Mouse (Mus musculus) limb, embryonic 12.5 days (tissue): ENCODE measurements at regions not wholly inside any gene's neighbourhood (a gene's known extent, or its start where the extent isn't known, plus 50 kb on each side); places are given as distances from the start of the nearest gene placed in this dataset.
"Not testable (repeated sequence)": the region's sequence is repeated elsewhere in the genome, so short reads cannot be mapped to it uniquely, and the experiment has no call there.

ENCODE experiments used
- ATAC-seq: fragments of 200-750 bp; cut with Nextera tagmentation; 2 replicates; pipeline ENCODE4 v1.8.0; 2017; ENCODE audit warnings: low read depth, moderate TSS enrichment; ENCODE audit not compliant: insufficient number of reproducible peaks, insufficient read depth, low FRiP score, low TSS enrichment
- H3K27ac ChIP-seq: fragments of 300-500 bp; sonication (generic); 2 replicates; pipeline ENCODE4 v1.5.1; 2016; ENCODE audit warnings: mild to moderate bottlenecking, moderate library complexity
- H3K27me3 ChIP-seq: fragments of 300-500 bp; sonication (generic); 2 replicates; pipeline ENCODE4 v1.6.1; 2016; ENCODE audit warnings: mild to moderate bottlenecking, moderate library complexity
- H3K36me3 ChIP-seq: fragments of 300-500 bp; sonication (generic); 2 replicates; pipeline ENCODE4 v1.6.1; 2016; ENCODE audit warnings: mild to moderate bottlenecking, moderate library complexity
- H3K4me1 ChIP-seq: fragments of 300-500 bp; sonication (generic); replicated peaks from 2 replicates; pipeline ENCODE4 v1.6.1; 2016
- H3K4me2 ChIP-seq: fragments of 300-500 bp; sonication (generic); 2 replicates; pipeline ENCODE4 v1.6.1; 2016; ENCODE audit warnings: mild to moderate bottlenecking, moderate library complexity
- H3K4me3 ChIP-seq: fragments of 300-500 bp; sonication (generic); replicated peaks from 2 replicates; pipeline ENCODE4 v1.5.1; 2016; ENCODE audit warnings: mild to moderate bottlenecking
- H3K9ac ChIP-seq: fragments of 300-500 bp; sonication (generic); replicated peaks from 2 replicates; pipeline ENCODE4 v1.6.1; 2016; ENCODE audit warnings: mild to moderate bottlenecking, moderate library complexity
- H3K9me3 ChIP-seq: fragments of 300-500 bp; sonication (generic); 2 replicates; pipeline ENCODE4 v1.6.1; 2016; ENCODE audit warnings: mild to moderate bottlenecking, moderate library complexity
- WGBS: fragments of 180-500 bp; shearing (Covaris S2); methylation state at CpG from one replicate; pipeline ENCODE4 v1.1.7; 2016; 5-methylcytosine and 5-hydroxymethylcytosine counted together

- H3K4me1 ChIP-seq, H3K9ac ChIP-seq, ATAC-seq, H3K36me3 ChIP-seq, H3K9me3 ChIP-seq, H3K27ac ChIP-seq, H3K4me2 ChIP-seq, H3K4me3 ChIP-seq, H3K27me3 ChIP-seq: not testable (repeated sequence)
- 89% methylated on average over 1 of the region's 1 CpGs for WGBS
Measured at GRCm38 (mm10) chr1:137214328-137214727, 254.1 kb upstream of the Nr5a2 start.

- Histone ChIP-seq H3K27me3 (no peaks in the 10 kb centered on the region), H3K4me2 (no peak overlapping the region), H3K9ac (no peak overlapping the region), H3K4me1 (peaks cover 5% of the 10 kb centered on the region), H3K27ac (no peak overlapping the region), H3K36me3 (no peaks in the 10 kb centered on the region), H3K9me3 (no peaks in the 10 kb centered on the region), H3K4me3 (no peak overlapping the region)
- WGBS, result 79% methylated on average over 5 of the region's 5 CpGs
- no peak for ATAC-seq
Measured at GRCm38 (mm10) chr1:137213717-137214116, 253.5 kb upstream of the Nr5a2 start.

GRCm38 (mm10) chr1:137212856-137213255, 252.6 kb upstream of the Nr5a2 start:
- H3K4me3 ChIP-seq, result no peak overlapping the region
- H3K27me3 ChIP-seq, result no peaks in the 10 kb centered on the region
- no peaks in the 10 kb centered on the region for H3K9me3 ChIP-seq
- H3K4me1 ChIP-seq, result no peaks in the 10 kb centered on the region
- H3K4me2 ChIP-seq, result no peak overlapping the region
- 76% methylated on average over 3 of the region's 3 CpGs for WGBS
- H3K36me3 ChIP-seq, result no peaks in the 10 kb centered on the region
- ATAC-seq, result no peak
- no peak overlapping the region for H3K27ac ChIP-seq
- H3K9ac ChIP-seq, result no peak overlapping the region

- Histone ChIP-seq H3K4me1 (no peaks in the 10 kb centered on the region), H3K27ac (no peak overlapping the region), H3K4me2 (no peak overlapping the region), H3K36me3 (no peaks in the 10 kb centered on the region), H3K9me3 (no peaks in the 10 kb centered on the region), H3K9ac (no peak overlapping the region), H3K4me3 (no peak overlapping the region), H3K27me3 (no peaks in the 10 kb centered on the region)
- no peak for ATAC-seq
- WGBS, result 78% methylated on average over 7 of the region's 7 CpGs
Measured at GRCm38 (mm10) chr1:137204371-137204770, 244.1 kb upstream of the Nr5a2 start.

GRCm38 (mm10) chr1:137203512-137203911, 243.3 kb upstream of the Nr5a2 start:
- Histone ChIP-seq H3K9ac (no peak overlapping the region), H3K4me1 (no peaks in the 10 kb centered on the region), H3K9me3 (no peaks in the 10 kb centered on the region), H3K4me3 (no peak overlapping the region), H3K4me2 (no peak overlapping the region), H3K27ac (no peak overlapping the region), H3K36me3 (no peaks in the 10 kb centered on the region), H3K27me3 (no peaks in the 10 kb centered on the region)
- no peak for ATAC-seq
- 82% methylated on average over 8 of the region's 8 CpGs for WGBS

- no peak for ATAC-seq
- Histone ChIP-seq H3K9me3 (no peaks in the 10 kb centered on the region), H3K4me1 (no peaks in the 10 kb centered on the region)
Measured at GRCm38 (mm10) chr1:137200931-137201330, 240.7 kb upstream of the Nr5a2 start.

GRCm38 (mm10) chr1:137195962-137196361, 235.7 kb upstream of the Nr5a2 start:
- no peaks in the 10 kb centered on the region for H3K27me3 ChIP-seq
- no peak overlapping the region for H3K9ac ChIP-seq
- no peak for ATAC-seq
- H3K27ac ChIP-seq, result no peak overlapping the region
- no peaks in the 10 kb centered on the region for H3K9me3 ChIP-seq
- no peak overlapping the region for H3K4me2 ChIP-seq
- no peak overlapping the region for H3K4me3 ChIP-seq
- H3K4me1 ChIP-seq, result no peaks in the 10 kb centered on the region
- no peaks in the 10 kb centered on the region for H3K36me3 ChIP-seq

More at GRCm38 (mm10) chr1:137200931-137201330, 240.7 kb upstream of the Nr5a2 start:
- H3K4me2 ChIP-seq, result no peak overlapping the region
- H3K9ac ChIP-seq, result no peak overlapping the region
- WGBS, result 83% methylated on average over 11 of the region's 11 CpGs
- no peak overlapping the region for H3K4me3 ChIP-seq
- no peaks in the 10 kb centered on the region for H3K36me3 ChIP-seq
- H3K27me3 ChIP-seq, result no peaks in the 10 kb centered on the region
- H3K27ac ChIP-seq, result no peak overlapping the region

GRCm38 (mm10) chr1:137195065-137195620, 234.9 kb upstream of the Nr5a2 start:
- no peak overlapping the region for H3K4me2 ChIP-seq
- H3K9ac ChIP-seq, result no peak overlapping the region
- H3K9me3 ChIP-seq, result no peaks in the 10 kb centered on the region
- H3K4me3 ChIP-seq, result no peak overlapping the region
- H3K27ac ChIP-seq, result no peak overlapping the region
- no peaks in the 10 kb centered on the region for H3K36me3 ChIP-seq
- WGBS, result 76% methylated on average over 3 of the region's 3 CpGs
- no peak for ATAC-seq
- H3K27me3 ChIP-seq, result no peaks in the 10 kb centered on the region
- no peaks in the 10 kb centered on the region for H3K4me1 ChIP-seq

- no peak overlapping the region for H3K4me3 ChIP-seq
- no peaks in the 10 kb centered on the region for H3K36me3 ChIP-seq
- 85% methylated on average over 4 of the region's 4 CpGs for WGBS
- H3K27ac ChIP-seq, result no peak overlapping the region
- no peak overlapping the region for H3K9ac ChIP-seq
- no peak overlapping the region for H3K4me2 ChIP-seq
- H3K9me3 ChIP-seq, result no peaks in the 10 kb centered on the region
- no peaks in the 10 kb centered on the region for H3K27me3 ChIP-seq
- no peak for ATAC-seq
- peaks cover 8% of the 10 kb centered on the region for H3K4me1 ChIP-seq
Measured at GRCm38 (mm10) chr1:137178231-137178630, 218.0 kb upstream of the Nr5a2 start.

- Histone ChIP-seq H3K27ac (no peak overlapping the region), H3K4me3 (no peak overlapping the region), H3K9ac (no peak overlapping the region), H3K4me1 (peaks cover 8% of the 10 kb centered on the region), H3K4me2 (no peak overlapping the region), H3K36me3 (no peaks in the 10 kb centered on the region), H3K9me3 (no peaks in the 10 kb centered on the region), H3K27me3 (no peaks in the 10 kb centered on the region)
- 90% methylated on average over 15 of the region's 15 CpGs for WGBS
- ATAC-seq, result no peak
Measured at GRCm38 (mm10) chr1:137176696-137177095, 216.4 kb upstream of the Nr5a2 start.

- peaks cover 8% of the 10 kb centered on the region for H3K4me1 ChIP-seq
- no peak overlapping the region for H3K4me3 ChIP-seq
- no peaks in the 10 kb centered on the region for H3K27me3 ChIP-seq
- no peak overlapping the region for H3K27ac ChIP-seq
- H3K4me2 ChIP-seq, result no peak overlapping the region
- 62% methylated on average over 5 of the region's 5 CpGs for WGBS
- no peak for ATAC-seq
- H3K9me3 ChIP-seq, result no peaks in the 10 kb centered on the region
- H3K9ac ChIP-seq, result no peak overlapping the region
- no peaks in the 10 kb centered on the region for H3K36me3 ChIP-seq
Measured at GRCm38 (mm10) chr1:137174081-137174480, 213.8 kb upstream of the Nr5a2 start.

- 83% methylated on average over 6 of the region's 6 CpGs for WGBS
- Histone ChIP-seq H3K27ac (no peak overlapping the region), H3K4me3 (no peak overlapping the region), H3K4me2 (no peak overlapping the region), H3K36me3 (no peaks in the 10 kb centered on the region), H3K9ac (no peak overlapping the region), H3K4me1 (peaks cover 8% of the 10 kb centered on the region), H3K27me3 (no peaks in the 10 kb centered on the region), H3K9me3 (no peaks in the 10 kb centered on the region)
- ATAC-seq, result no peak
Measured at GRCm38 (mm10) chr1:137172128-137172527, 211.9 kb upstream of the Nr5a2 start.
